Mouse (Mus musculus) heart, embryonic 12.5 days (tissue): ENCODE data around the gene Rmdn2. TPM values are rescaled to one million over a fixed set of nuclear protein-coding genes. Genes with fewer than 3 reads are reported as not detected.

Experiments used
- ATAC-seq: fragments of 200-750 bp; cut with Nextera tagmentation; 2 replicates; pipeline ENCODE4 v1.8.0; 2017; ENCODE audit warnings: moderate TSS enrichment, moderate library complexity; ENCODE audit not compliant: insufficient number of reproducible peaks, low FRiP score
- H3K27ac ChIP-seq: fragments of 300-500 bp; sonication (generic); 2 replicates; pipeline ENCODE4 v1.5.1; 2016; ENCODE audit warnings: mild to moderate bottlenecking, moderate library complexity; ENCODE audit not compliant: poor library complexity, severe bottlenecking
- H3K27me3 ChIP-seq: fragments of 300-500 bp; sonication (generic); replicated peaks from 2 replicates; pipeline ENCODE4 v1.6.1; 2016; ENCODE audit warnings: mild to moderate bottlenecking, moderate library complexity
- H3K36me3 ChIP-seq: fragments of 300-500 bp; sonication (generic); 2 replicates; pipeline ENCODE4 v1.6.1; 2016; ENCODE audit warnings: mild to moderate bottlenecking, moderate library complexity
- H3K4me1 ChIP-seq: fragments of 300-500 bp; sonication (generic); replicated peaks from 2 replicates; pipeline ENCODE4 v1.6.1; 2016; ENCODE audit warnings: mild to moderate bottlenecking
- H3K4me2 ChIP-seq: fragments of 300-500 bp; sonication (generic); 2 replicates; pipeline ENCODE4 v1.6.1; 2016; ENCODE audit warnings: mild to moderate bottlenecking, moderate library complexity
- H3K4me3 ChIP-seq: fragments of 300-500 bp; sonication (generic); 2 replicates; pipeline ENCODE4 v1.5.1; 2016; ENCODE audit warnings: mild to moderate bottlenecking
- H3K9ac ChIP-seq: fragments of 300-500 bp; sonication (generic); 2 replicates; pipeline ENCODE4 v1.6.1; 2016; ENCODE audit warnings: mild to moderate bottlenecking, moderate library complexity
- H3K9me3 ChIP-seq: fragments of 300-500 bp; sonication (generic); replicated peaks from 2 replicates; pipeline ENCODE4 v1.6.1; 2016; ENCODE audit warnings: mild to moderate bottlenecking, moderate library complexity
- WGBS: fragments of 180-500 bp; shearing (Covaris S2); methylation state at CpG from one replicate; pipeline ENCODE4 v1.1.7; 2016; 5-methylcytosine and 5-hydroxymethylcytosine counted together
- polyA plus RNA-seq: library from polyadenylated mRNA; unstranded; fragments of >200 nt; fragmentation: Nextera tagmentation; extraction: Ambion mirVana; gene quantifications from 2 replicates; pipeline ENCODE4 v1.2.1, GENCODE M21; 2016

Rmdn2 gene
- 17.7 and 18.6 TPM in 2 replicates for polyA plus RNA-seq

DNA sequence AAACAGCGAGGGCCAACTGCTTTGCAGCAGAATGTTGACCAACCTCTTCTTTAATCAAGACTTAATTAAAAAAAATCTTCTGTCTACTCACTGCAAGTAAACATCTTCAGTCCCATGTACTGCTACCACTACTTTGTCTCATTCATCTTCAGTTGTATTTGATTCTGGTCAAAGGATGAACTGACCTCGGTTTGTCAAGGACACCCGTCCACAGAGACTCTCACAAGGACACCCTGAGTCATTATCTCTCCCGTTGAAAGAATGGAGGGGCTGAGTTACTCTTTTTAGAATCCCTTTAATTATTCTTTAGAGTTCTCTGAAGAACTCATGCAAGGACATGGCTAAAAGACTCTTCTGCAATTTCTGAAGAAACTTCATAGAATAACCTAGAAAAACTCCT, at the start of gene Rmdn2:
Gene Rmdn2, plus strand, starts transcription at position 319 of the 400 bp plus-strand sequence.
- WGBS: 56% methylated on average over 4 of the region's 4 CpGs
- H3K9ac ChIP-seq: no peak within 1 kb of the TSS
- peaks cover 5% of the 10 kb centered on the region; the same call in 1 of the 2 replicates for H3K4me1 ChIP-seq
- no peak within 1 kb of the TSS for H3K27ac ChIP-seq
- no peak within 1 kb of the TSS for H3K4me2 ChIP-seq
- H3K9me3 ChIP-seq: no peaks in the 10 kb centered on the region
- no peak within 1 kb of the TSS for H3K4me3 ChIP-seq
- ATAC-seq: no peak
- H3K27me3 ChIP-seq: no peaks in the 10 kb centered on the region
- H3K36me3 ChIP-seq: no peaks in the 10 kb centered on the region

DNA sequence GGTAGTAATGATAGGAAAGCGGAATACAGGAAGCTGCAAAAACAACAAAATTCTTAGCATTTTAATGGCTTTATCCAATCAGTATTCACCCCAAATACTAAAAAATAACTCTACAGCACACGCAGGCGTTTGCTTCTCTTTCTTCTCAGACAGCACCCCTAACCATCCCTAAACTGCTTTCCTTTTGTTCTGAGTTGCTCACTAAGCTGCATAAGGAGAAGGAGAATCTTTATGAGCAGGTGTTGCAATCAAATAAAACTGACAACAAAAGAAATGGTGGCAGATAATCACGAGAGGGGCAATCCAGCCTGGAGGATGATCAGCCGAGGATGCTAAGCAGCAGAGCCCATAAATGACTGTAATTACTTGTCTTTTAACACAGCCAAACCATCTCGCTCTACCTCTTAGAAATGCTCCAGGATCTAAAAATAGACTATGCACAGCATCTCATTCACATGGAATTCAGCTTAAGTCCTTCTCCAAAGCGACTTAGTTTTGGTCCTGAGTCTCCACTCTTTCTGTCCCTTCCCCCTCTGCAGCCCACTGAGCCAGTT, 48.5 kb upstream of the Rmdn2 start:
- Histone ChIP-seq H3K9me3 (peaks cover 24% of the 10 kb centered on the region), H3K4me3 (no peak overlapping the region), H3K27me3 (no peaks in the 10 kb centered on the region), H3K4me1 (peaks cover 18% of the 10 kb centered on the region), H3K4me2 (peak overlapping the region; percentile 18; the same call in 1 of the 2 replicates), H3K36me3 (peaks cover 3% of the 10 kb centered on the region; the same call in 1 of the 2 replicates), H3K9ac (no peak overlapping the region), H3K27ac (peak overlapping the region; percentile 62; the same call in 1 of the 2 replicates)
- no peak for ATAC-seq
- 43% methylated on average over 7 of the region's 7 CpGs for WGBS

DNA sequence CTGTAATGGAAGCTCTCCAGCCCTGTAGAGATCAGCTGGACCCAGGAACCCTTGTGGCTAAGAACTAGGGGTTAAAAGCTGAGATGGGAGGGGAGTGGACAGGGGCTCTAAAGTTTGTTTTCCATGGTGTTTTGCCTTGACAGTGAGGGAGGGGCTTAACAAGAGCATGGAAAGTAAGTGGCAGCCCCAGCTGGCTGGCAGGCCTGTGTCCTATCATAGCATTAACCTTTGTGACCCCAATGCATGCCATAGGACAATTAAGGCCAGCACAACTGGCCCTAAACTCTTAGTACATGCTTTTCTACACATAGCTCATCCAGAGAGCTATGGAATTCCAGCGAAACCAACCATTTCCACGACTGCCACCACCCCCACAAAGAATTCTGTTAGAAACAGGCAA, 47.9 kb upstream of the Rmdn2 start:
- H3K36me3 ChIP-seq: peaks cover 3% of the 10 kb centered on the region; the same call in 1 of the 2 replicates
- no peak overlapping the region for H3K9ac ChIP-seq
- H3K9me3 ChIP-seq: peaks cover 20% of the 10 kb centered on the region
- H3K27me3 ChIP-seq: no peaks in the 10 kb centered on the region
- peak overlapping the region; percentile 18; the same call in 1 of the 2 replicates for H3K4me2 ChIP-seq
- no peak overlapping the region for H3K4me3 ChIP-seq
- 53% methylated on average over 2 of the region's 2 CpGs for WGBS
- ATAC-seq: no peak
- peak overlapping the region; percentile 62; the same call in 1 of the 2 replicates for H3K27ac ChIP-seq
- H3K4me1 ChIP-seq: peaks cover 18% of the 10 kb centered on the region

DNA sequence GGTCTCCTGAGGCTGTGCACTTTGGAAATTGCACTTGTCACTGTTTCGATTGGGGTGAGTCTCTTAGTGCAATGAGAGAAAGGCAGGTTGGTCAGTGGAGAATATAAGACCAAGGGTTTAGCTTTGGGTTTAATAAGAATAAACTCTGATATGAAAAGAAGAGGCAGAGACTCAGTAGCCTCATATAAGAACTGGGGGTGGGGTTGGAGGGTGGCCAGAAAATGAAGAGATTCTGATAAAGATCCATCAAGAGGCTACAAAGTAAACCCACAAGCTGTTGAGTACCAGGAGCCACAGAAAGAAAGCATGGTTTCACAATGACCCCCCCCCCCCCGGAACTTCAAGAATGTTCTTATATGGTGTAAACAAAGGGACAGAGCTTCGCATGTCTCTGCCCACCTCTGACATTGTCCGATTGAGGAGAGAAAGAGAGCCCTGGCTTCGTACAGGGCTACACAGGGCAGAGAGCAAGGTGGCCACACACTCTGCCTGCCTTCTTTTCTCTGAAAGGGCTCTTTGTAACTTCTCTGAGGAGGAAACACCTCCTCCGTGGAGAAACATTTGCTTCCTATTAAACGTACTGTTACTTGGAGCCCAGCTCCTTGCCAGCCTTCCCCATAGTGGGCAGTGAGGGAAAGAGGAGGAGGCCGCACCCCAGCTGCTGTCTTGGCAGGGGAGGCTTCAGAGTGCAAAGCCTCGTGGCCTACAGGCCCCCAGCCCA, 46.3 kb upstream of the Rmdn2 start:
- Histone ChIP-seq H3K4me3 (no peak overlapping the region), H3K27me3 (no peaks in the 10 kb centered on the region), H3K27ac (no peak overlapping the region), H3K9ac (no peak overlapping the region), H3K9me3 (peaks cover 5% of the 10 kb centered on the region), H3K4me1 (peaks cover 18% of the 10 kb centered on the region), H3K4me2 (no peak overlapping the region), H3K36me3 (no peaks in the 10 kb centered on the region)
- 49% methylated on average over 9 of the region's 9 CpGs for WGBS
- ATAC-seq: no peak

DNA sequence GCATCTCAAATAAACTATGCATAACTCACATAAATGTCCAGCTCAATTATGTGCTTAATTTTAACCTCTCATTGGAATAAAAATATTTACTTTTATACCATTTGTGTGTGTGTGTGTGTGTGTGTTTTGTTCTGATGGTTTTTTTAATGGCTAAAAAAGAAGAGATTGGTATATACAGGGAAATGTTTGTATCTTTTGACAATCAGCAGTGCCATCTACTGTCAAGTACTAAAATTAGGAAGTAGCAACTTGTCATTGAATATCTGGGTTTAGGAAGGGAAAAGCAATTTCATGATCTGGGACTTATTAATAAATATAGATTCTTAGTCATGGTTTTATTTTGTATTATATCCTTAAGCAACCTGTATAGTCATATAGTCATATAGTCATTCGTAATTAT, 43.3 kb upstream of the Rmdn2 start:
- Histone ChIP-seq H3K9ac (no peak overlapping the region), H3K36me3 (no peaks in the 10 kb centered on the region), H3K4me2 (no peak overlapping the region), H3K27me3 (no peaks in the 10 kb centered on the region), H3K4me1 (peaks cover 13% of the 10 kb centered on the region), H3K4me3 (no peak overlapping the region), H3K9me3 (no peaks in the 10 kb centered on the region), H3K27ac (no peak overlapping the region)
- 96% methylated on average over 1 of the region's 1 CpGs for WGBS
- ATAC-seq: no peak

DNA sequence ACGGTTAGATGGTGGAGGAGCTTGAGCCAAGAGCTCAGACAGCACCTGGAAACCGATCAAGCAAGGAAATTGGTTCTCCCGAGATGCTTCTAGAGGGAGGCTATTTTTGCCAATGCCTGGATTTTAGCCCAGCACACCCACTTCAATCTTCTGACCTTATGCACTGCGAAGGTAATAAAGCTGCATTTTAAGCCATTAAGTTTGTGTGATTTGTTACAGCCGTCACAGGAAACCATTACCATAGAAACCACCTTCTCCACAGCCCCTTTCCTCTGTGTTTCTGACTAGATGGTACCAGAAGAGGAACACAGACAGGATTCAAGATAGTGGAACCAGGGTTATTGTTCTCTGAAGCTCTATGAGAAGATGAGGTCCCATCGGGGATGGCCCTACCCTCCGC, 33.3 kb upstream of the Rmdn2 start:
- WGBS: 75% methylated on average over 7 of the region's 7 CpGs
- no peak overlapping the region for H3K4me3 ChIP-seq
- ATAC-seq: no peak
- no peaks in the 10 kb centered on the region for H3K9me3 ChIP-seq
- no peak overlapping the region for H3K4me2 ChIP-seq
- H3K27me3 ChIP-seq: no peaks in the 10 kb centered on the region
- no peak overlapping the region for H3K27ac ChIP-seq
- no peaks in the 10 kb centered on the region for H3K36me3 ChIP-seq
- no peak overlapping the region for H3K9ac ChIP-seq
- no peaks in the 10 kb centered on the region for H3K4me1 ChIP-seq

DNA sequence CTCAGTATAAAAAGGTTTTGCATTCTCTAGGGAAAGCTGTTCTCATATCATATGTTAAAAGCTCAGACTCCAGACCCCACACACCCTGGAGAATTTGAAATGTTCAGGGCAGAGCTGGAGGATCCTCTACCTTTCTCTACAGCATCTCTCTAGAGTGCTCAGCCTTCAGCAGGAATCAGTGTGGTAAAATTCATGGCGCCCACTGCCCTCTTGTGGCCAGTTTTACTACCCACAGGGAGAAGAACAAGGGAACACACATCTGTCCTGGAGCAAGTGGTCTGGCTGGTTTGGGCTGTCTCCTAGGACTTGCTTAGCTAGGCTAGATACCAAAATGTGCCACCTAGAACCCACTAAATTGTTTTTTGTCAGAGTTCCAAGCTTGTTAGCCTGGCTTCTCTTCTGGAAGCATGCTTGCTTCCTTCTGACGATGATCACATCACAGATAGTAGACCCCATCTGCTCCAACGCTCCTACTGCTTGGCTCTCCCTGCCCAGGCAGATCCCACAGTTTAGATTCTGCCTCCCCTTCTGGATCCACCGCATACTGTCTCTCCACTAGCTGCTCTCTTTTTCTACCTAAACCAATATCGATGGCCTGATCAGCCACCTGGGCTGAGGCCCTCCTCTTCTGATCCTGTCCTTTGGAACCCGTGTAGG, 31.3 kb upstream of the Rmdn2 start:
- H3K4me3 ChIP-seq: no peak overlapping the region
- no peak overlapping the region for H3K27ac ChIP-seq
- H3K27me3 ChIP-seq: no peaks in the 10 kb centered on the region
- no peak overlapping the region for H3K4me2 ChIP-seq
- H3K9ac ChIP-seq: no peak overlapping the region
- no peaks in the 10 kb centered on the region for H3K9me3 ChIP-seq
- H3K36me3 ChIP-seq: no peaks in the 10 kb centered on the region
- 54% methylated on average over 6 of the region's 6 CpGs for WGBS
- no peaks in the 10 kb centered on the region for H3K4me1 ChIP-seq
- no peak for ATAC-seq

DNA sequence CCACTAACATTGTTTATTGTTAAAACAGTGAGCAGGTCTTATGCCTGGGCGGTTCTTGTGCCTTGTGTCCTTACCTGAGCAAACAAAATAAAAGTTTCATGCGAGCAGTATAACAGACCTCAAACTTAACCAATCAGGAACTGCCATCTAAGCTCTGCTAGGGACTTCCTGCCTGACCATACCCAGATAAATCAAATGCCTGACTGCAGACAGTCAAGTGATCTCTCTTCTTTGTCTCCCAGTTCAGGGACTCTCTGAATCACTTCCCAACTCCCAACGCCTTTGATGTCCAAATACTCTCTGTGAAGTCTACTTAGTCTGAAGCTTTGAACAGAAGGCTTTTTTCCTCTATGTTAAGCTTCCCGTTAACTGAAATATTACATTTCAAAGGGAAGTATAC, 28.2 kb upstream of the Rmdn2 start:
- no peaks in the 10 kb centered on the region for H3K4me1 ChIP-seq
- H3K27ac ChIP-seq: no peak overlapping the region
- ATAC-seq: no peak
- H3K4me2 ChIP-seq: no peak overlapping the region
- no peak overlapping the region for H3K9ac ChIP-seq
- no peaks in the 10 kb centered on the region for H3K9me3 ChIP-seq
- H3K27me3 ChIP-seq: no peaks in the 10 kb centered on the region
- 67% methylated on average over 4 of the region's 4 CpGs for WGBS
- H3K36me3 ChIP-seq: no peaks in the 10 kb centered on the region
- H3K4me3 ChIP-seq: no peak overlapping the region

DNA sequence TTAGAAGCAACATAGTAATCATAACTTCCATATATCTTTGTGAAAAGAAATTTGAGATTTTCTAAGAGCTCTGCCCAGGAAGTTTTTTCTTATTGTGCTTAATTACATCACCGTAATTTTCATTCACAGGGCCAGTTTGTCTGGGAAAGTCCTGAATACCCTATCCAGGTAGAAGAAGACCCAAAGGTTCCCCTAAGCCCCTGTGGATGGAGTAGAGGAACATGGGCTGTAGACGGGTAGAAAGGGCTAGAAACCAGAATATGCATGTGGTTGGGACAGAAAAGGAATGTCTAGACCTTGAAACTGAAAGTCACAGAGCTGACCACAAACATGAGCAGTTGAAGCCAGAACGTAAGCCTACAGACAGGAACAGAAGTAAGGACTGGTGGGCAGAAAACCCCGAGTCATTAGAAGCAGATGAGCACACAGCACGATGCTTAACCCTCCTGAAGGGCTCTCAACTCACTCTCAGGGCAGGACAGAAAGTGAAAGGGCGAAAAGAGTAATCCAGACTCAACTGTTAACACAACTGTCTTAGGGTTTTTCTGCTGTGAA, 27.3 kb upstream of the Rmdn2 start:
- no peak overlapping the region for H3K4me2 ChIP-seq
- H3K36me3 ChIP-seq: no peaks in the 10 kb centered on the region
- H3K4me3 ChIP-seq: no peak overlapping the region
- no peaks in the 10 kb centered on the region for H3K9me3 ChIP-seq
- H3K4me1 ChIP-seq: no peaks in the 10 kb centered on the region
- H3K9ac ChIP-seq: no peak overlapping the region
- no peak overlapping the region for H3K27ac ChIP-seq
- WGBS: 68% methylated on average over 6 of the region's 6 CpGs
- no peaks in the 10 kb centered on the region for H3K27me3 ChIP-seq
- no peak for ATAC-seq

DNA sequence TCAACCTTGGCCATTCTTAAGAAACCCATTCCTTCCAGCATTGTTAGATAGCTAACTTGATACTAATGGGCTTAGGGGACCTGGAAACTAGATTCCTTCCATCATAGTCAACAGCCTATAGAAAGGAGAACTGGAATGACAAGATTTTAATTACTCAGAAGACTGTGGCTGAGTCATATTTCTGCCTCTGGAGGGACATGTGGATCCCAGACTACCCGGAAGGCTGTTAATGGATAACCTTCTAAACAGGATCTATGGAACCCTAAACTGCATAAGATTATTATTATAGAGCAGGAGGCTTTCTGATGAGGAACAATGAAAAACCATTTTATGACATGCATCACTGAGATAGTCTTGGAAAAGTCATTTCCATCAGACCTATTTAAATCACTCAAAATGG, 21.8 kb upstream of the Rmdn2 start:
- Histone ChIP-seq H3K27ac (no peak overlapping the region), H3K9me3 (no peaks in the 10 kb centered on the region), H3K27me3 (no peaks in the 10 kb centered on the region), H3K4me3 (no peak overlapping the region), H3K9ac (no peak overlapping the region), H3K4me2 (no peak overlapping the region), H3K36me3 (no peaks in the 10 kb centered on the region), H3K4me1 (no peaks in the 10 kb centered on the region)
- ATAC-seq: no peak
- 90% methylated on average over 1 of the region's 1 CpGs for WGBS

DNA sequence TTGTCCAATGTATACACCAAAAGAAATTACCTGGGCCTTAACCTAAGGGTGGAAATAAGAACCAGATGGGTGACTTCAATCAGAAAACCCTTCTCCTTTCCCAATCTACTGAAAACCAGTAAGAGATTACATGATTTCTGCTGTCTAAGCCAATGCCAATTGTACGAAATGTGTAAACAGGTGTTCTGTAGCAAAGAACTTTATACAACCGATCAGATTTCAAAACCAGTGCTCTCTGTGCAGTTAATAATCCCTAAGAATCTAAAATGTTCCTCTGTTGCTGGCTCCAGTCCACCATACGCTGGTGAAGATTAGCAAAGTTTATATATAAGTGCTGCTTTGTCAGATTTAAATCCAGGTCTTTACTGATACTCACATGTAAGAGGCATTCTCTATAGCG, 15.7 kb upstream of the Rmdn2 start:
- no peaks in the 10 kb centered on the region for H3K27me3 ChIP-seq
- no peak overlapping the region for H3K4me2 ChIP-seq
- H3K9ac ChIP-seq: no peak overlapping the region
- no peak overlapping the region for H3K27ac ChIP-seq
- no peaks in the 10 kb centered on the region for H3K36me3 ChIP-seq
- WGBS: 78% methylated on average over 4 of the region's 4 CpGs
- H3K4me1 ChIP-seq: peaks cover 11% of the 10 kb centered on the region
- H3K4me3 ChIP-seq: no peak overlapping the region
- no peak for ATAC-seq
- no peaks in the 10 kb centered on the region for H3K9me3 ChIP-seq
